Mouse (Mus musculus) neural tube, embryonic 11.5 days (tissue): ENCODE measurements around the gene Tectb. TPM values are rescaled to one million over a fixed set of nuclear protein-coding genes. Genes with fewer than 3 reads are reported as not detected.

Experiments
- ATAC-seq: fragments of 200-750 bp; cut with Nextera tagmentation; 2 replicates; pipeline ENCODE4 v1.8.0; 2017; ENCODE audit warnings: moderate number of reproducible peaks, mild to moderate bottlenecking, moderate TSS enrichment, moderate library complexity; ENCODE audit not compliant: insufficient read depth, low FRiP score, low TSS enrichment
- DNase-seq: peaks from one replicate; pipeline ENCODE4 v3.0.0-alpha.2; 2015; ENCODE audit warnings: low spot score
- H3K27ac ChIP-seq: fragments of 300-500 bp; sonication (generic); 2 replicates; pipeline ENCODE4 v1.5.1; 2014; ENCODE audit warnings: low read depth, mild to moderate bottlenecking, low read length
- H3K27me3 ChIP-seq: fragments of 300-500 bp; sonication (generic); 2 replicates; pipeline ENCODE4 v1.6.1; 2014; ENCODE audit warnings: mild to moderate bottlenecking, low read length, mixed read lengths; ENCODE audit not compliant: control insufficient read depth, insufficient read depth
- H3K36me3 ChIP-seq: fragments of 300-500 bp; sonication (generic); 2 replicates; pipeline ENCODE4 v1.6.1; 2014; ENCODE audit warnings: mild to moderate bottlenecking, low read length, moderate library complexity, mixed read lengths; ENCODE audit not compliant: control insufficient read depth, insufficient read depth
- H3K4me1 ChIP-seq: fragments of 300-500 bp; sonication (generic); 2 replicates; pipeline ENCODE4 v1.6.1; 2014; ENCODE audit warnings: low read length, mixed read lengths; ENCODE audit not compliant: control insufficient read depth, insufficient read depth
- H3K4me2 ChIP-seq: fragments of 300-500 bp; sonication (generic); 2 replicates; pipeline ENCODE4 v1.6.1; 2014; ENCODE audit warnings: low read depth, mild to moderate bottlenecking, moderate library complexity
- H3K4me3 ChIP-seq: fragments of 300-500 bp; sonication (generic); 2 replicates; pipeline ENCODE4 v1.5.1; 2014; ENCODE audit warnings: low read depth, low read length
- H3K9ac ChIP-seq: fragments of 300-500 bp; sonication (generic); 2 replicates; pipeline ENCODE4 v1.6.1; 2014; ENCODE audit warnings: mild to moderate bottlenecking, low read length
- H3K9me3 ChIP-seq: fragments of 300-500 bp; sonication (generic); 2 replicates; pipeline ENCODE4 v1.6.1; 2016; ENCODE audit warnings: low read length; ENCODE audit not compliant: control insufficient read depth
- WGBS: fragments of 180-500 bp; shearing (Covaris S2); extraction: QIAGEN DNeasy Blood & Tissue Kit; methylation state at CpG from one replicate; pipeline ENCODE4 v1.1.7; 2014; 5-methylcytosine and 5-hydroxymethylcytosine counted together
- polyA plus RNA-seq: library from polyadenylated mRNA; unstranded; fragments of >200 nt; fragmentation: Nextera tagmentation; extraction: Ambion mirVana; gene quantifications from 2 replicates; pipeline ENCODE4 v1.2.1, GENCODE M21; 2014

Tectb gene
- polyA plus RNA-seq, result not detected in 2 replicates

- Histone ChIP-seq H3K4me3 (no peak within 1 kb of the TSS), H3K36me3 (no peaks in the 10 kb centered on the region), H3K4me2 (no peak within 1 kb of the TSS), H3K9ac (no peak within 1 kb of the TSS), H3K9me3 (no peaks in the 10 kb centered on the region), H3K27ac (no peak within 1 kb of the TSS), H3K4me1 (no peaks in the 10 kb centered on the region), H3K27me3 (no peaks in the 10 kb centered on the region)
- ATAC-seq, result no peak
- DNase-seq, result no peak
- WGBS, result 88% methylated on average over 5 of the region's 5 CpGs
Observed at GRCm38 (mm10) chr19:55180433-55180832, at the start of gene Tectb. Tectb (plus strand) TSS chr19:55180733.

- H3K4me2 ChIP-seq, result no peak overlapping the region
- H3K36me3 ChIP-seq, result no peaks in the 10 kb centered on the region
- H3K27me3 ChIP-seq, result no peaks in the 10 kb centered on the region
- WGBS, result 55% methylated on average over 1 of the region's 1 CpGs
- ATAC-seq, result no peak
- H3K27ac ChIP-seq, result no peak overlapping the region
- DNase-seq, result no peak
- no peak overlapping the region for H3K4me3 ChIP-seq
- no peaks in the 10 kb centered on the region for H3K9me3 ChIP-seq
- H3K9ac ChIP-seq, result no peak overlapping the region
- no peaks in the 10 kb centered on the region for H3K4me1 ChIP-seq
Observed at GRCm38 (mm10) chr19:55131747-55132146, 48.8 kb upstream of the Tectb start.

GRCm38 (mm10) chr19:55132476-55132875 is 48.1 kb upstream of the Tectb start:
- DNase-seq (no peak), ATAC-seq (no peak)
- no peaks in the 10 kb centered on the region for H3K27me3 ChIP-seq
- H3K9me3 ChIP-seq, result no peaks in the 10 kb centered on the region
- H3K36me3 ChIP-seq, result no peaks in the 10 kb centered on the region
- H3K9ac ChIP-seq, result no peak overlapping the region
- H3K4me3 ChIP-seq, result no peak overlapping the region
- H3K4me1 ChIP-seq, result no peaks in the 10 kb centered on the region
- H3K27ac ChIP-seq, result no peak overlapping the region
- no peak overlapping the region for H3K4me2 ChIP-seq
- 81% methylated on average over 3 of the region's 3 CpGs for WGBS

GRCm38 (mm10) chr19:55134521-55134920 is 46.0 kb upstream of the Tectb start:
- no peak overlapping the region for H3K4me2 ChIP-seq
- no peak for ATAC-seq
- 71% methylated on average over 9 of the region's 9 CpGs for WGBS
- no peak overlapping the region for H3K27ac ChIP-seq
- no peak overlapping the region for H3K9ac ChIP-seq
- DNase-seq, result no peak
- H3K36me3 ChIP-seq, result no peaks in the 10 kb centered on the region
- no peak overlapping the region for H3K4me3 ChIP-seq
- no peaks in the 10 kb centered on the region for H3K9me3 ChIP-seq
- no peaks in the 10 kb centered on the region for H3K4me1 ChIP-seq
- H3K27me3 ChIP-seq, result no peaks in the 10 kb centered on the region

DNA sequence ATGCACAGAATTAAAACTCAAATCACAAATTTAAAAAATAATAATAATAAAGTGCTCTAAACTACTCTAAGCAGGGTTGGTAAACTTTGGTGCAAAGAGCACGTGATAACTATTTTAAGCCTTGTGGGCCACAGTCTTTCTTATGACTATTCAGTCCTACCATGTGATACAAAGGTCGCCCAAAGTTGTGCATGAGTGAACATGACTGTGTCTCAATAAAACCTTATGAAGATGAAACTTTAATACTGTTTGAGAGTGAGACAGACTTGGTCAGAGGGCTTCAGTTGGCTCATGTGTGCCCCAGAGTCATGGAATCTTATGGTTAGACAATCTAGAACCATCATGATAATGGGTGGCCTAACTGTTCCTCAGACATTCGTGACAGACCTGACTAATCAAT is 44.6 kb upstream of the Tectb start:
- H3K27ac ChIP-seq, result no peak overlapping the region
- H3K36me3 ChIP-seq, result no peaks in the 10 kb centered on the region
- no peaks in the 10 kb centered on the region for H3K4me1 ChIP-seq
- DNase-seq (no peak), ATAC-seq (no peak)
- WGBS, result 89% methylated on average over 3 of the region's 3 CpGs
- no peaks in the 10 kb centered on the region for H3K27me3 ChIP-seq
- no peak overlapping the region for H3K9ac ChIP-seq
- H3K4me3 ChIP-seq, result no peak overlapping the region
- H3K4me2 ChIP-seq, result no peak overlapping the region
- no peaks in the 10 kb centered on the region for H3K9me3 ChIP-seq

DNA sequence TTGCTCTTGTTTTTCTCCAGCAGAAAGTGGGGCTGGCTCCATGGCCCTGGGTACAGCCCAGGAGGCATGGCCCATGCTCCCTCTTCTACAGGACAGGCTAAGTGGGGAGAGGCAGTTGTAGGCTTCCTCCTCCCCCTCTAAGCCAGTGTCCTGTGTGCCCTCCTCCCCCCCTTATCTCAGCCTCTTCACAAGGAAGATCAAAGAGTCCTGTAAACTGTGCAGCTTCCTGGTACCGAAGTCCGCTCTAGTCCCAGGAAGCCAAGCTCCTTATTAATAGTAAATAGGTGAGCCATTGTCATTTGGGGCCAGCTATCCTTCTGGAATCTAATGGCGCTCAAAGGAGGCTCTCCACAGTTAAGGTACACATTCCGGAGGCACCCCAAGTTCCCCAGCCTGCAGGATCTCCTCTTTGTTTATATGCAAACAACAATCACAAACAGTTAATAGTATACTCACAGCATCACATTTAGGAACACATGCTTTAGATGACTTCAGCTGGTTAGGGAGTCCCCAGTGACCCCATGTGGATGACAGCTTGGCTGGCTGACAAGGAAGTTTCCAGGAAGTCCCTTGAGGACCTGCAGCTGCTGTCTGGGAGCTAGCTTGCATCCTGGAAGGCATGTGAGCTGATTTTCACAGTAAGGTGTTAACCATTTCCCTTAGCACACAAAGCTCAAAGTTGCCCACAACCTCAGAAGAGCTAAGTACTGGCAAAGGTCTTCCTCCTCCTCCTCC is 43.7 kb upstream of the Tectb start:
- no peak overlapping the region for H3K9ac ChIP-seq
- H3K9me3 ChIP-seq, result no peaks in the 10 kb centered on the region
- no peak overlapping the region for H3K4me3 ChIP-seq
- no peaks in the 10 kb centered on the region for H3K27me3 ChIP-seq
- no peaks in the 10 kb centered on the region for H3K4me1 ChIP-seq
- no peaks in the 10 kb centered on the region for H3K36me3 ChIP-seq
- ATAC-seq, result no peak
- 80% methylated on average over 4 of the region's 4 CpGs for WGBS
- no peak overlapping the region for H3K27ac ChIP-seq
- DNase-seq, result no peak
- H3K4me2 ChIP-seq, result no peak overlapping the region

- no peak for ATAC-seq
- 35% methylated on average over 7 of the region's 7 CpGs for WGBS
Observed at GRCm38 (mm10) chr19:55137884-55138283, 42.6 kb upstream of the Tectb start.

GRCm38 (mm10) chr19:55138506-55138905 is 42.0 kb upstream of the Tectb start:
- Histone ChIP-seq H3K4me3 (no peak overlapping the region), H3K4me1 (0 out of 2 replicates have a peak, but pooled peaks cover 2% of the 10 kb centered on the region), H3K27me3 (no peaks in the 10 kb centered on the region), H3K36me3 (no peaks in the 10 kb centered on the region), H3K9me3 (no peaks in the 10 kb centered on the region), H3K27ac (no peak overlapping the region), H3K4me2 (no peak overlapping the region), H3K9ac (no peak overlapping the region)
- no peak for ATAC-seq
- 86% methylated on average over 7 of the region's 7 CpGs for WGBS
- DNase-seq, result no peak

More at GRCm38 (mm10) chr19:55137884-55138283, 42.6 kb upstream of the Tectb start:
- H3K27ac ChIP-seq, result no peak overlapping the region
- no peaks in the 10 kb centered on the region for H3K9me3 ChIP-seq
- no peaks in the 10 kb centered on the region for H3K27me3 ChIP-seq
- H3K36me3 ChIP-seq, result no peaks in the 10 kb centered on the region
- no peak overlapping the region for H3K4me2 ChIP-seq
- H3K9ac ChIP-seq, result no peak overlapping the region
- H3K4me3 ChIP-seq, result no peak overlapping the region
- H3K4me1 ChIP-seq, result no peaks in the 10 kb centered on the region
- peak; percentile 30 for DNase-seq

DNA sequence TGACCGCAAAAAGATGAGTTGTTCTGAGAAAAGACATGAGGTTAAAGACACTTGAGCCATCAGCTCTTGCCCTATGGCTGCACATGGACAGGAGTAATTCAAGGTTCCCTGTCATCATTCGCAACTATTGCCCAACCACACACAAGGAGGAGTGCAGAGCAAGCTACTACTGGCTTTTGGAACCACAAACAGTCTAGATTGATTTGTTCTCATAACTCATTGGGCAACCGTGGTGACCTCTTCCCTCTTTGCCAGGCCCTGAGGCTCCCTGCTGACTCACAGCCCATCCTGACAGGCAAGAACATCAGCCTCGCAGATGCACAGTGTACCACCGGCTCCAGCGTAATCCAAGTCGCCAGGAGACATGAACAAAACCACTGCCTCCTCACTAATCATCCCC is 41.2 kb upstream of the Tectb start:
- ATAC-seq (no peak), DNase-seq (no peak)
- Histone ChIP-seq H3K36me3 (no peaks in the 10 kb centered on the region), H3K4me3 (no peak overlapping the region), H3K9me3 (no peaks in the 10 kb centered on the region), H3K4me1 (peaks cover 3% of the 10 kb centered on the region; the same call in 1 of the 2 replicates), H3K27ac (no peak overlapping the region), H3K27me3 (no peaks in the 10 kb centered on the region), H3K9ac (no peak overlapping the region), H3K4me2 (no peak overlapping the region)
- WGBS, result 79% methylated on average over 7 of the region's 7 CpGs
